Mouse (Mus musculus): ENCODE results near the gene St8sia4.

DNA sequence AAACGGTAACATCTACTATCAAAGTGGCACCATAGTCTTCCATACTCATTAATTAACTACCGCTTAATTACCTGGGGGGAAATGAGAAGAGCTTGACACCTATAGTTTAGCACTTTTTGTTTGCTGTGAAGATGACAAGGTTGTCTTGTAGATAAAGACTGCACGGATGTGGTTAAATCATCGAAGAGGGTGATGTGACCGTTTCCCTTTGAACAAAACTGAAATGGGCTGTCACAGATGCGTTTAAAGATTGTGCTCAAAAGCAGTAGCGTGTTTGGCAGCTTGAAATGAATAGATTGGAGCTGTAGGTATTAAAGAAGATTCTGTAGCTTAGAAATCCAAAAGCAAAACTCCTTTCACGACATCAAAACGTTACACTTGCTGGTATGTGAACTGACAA, 11.8 kb downstream of the St8sia4 start:
- no peak for TF ChIP-seq HCFC1 (IDR thresholded peaks at IDR 0.05; ENCODE audit: low read depth, low read length)
- TF ChIP-seq CTCF (IDR thresholded peaks at IDR 0.05 in 2 of 3, conservative IDR thresholded peaks at IDR 0.05 in 1 of 3; ENCODE audit: control insufficient read depth in 1 of 3, insufficient read depth in 1 of 3, low read depth in 2 of 3, low read length in 3 of 3, poor library complexity in 1 of 3, severe bottlenecking in 1 of 3) = no peak
- TF ChIP-seq CHD2 (IDR thresholded peaks at IDR 0.05; ENCODE audit: low read length) = no peak
- TF ChIP-seq POLR2A (IDR thresholded peaks at IDR 0.05; ENCODE audit: control insufficient read depth in 1 of 2, insufficient read depth in 1 of 2, low read depth in 1 of 2, low read length in 2 of 2, poor library complexity in 1 of 2) = no peak
- TF ChIP-seq USF1 (IDR thresholded peaks at IDR 0.05; ENCODE audit: low read depth, low read length) = no peak
- TF ChIP-seq ETS1 (IDR thresholded peaks at IDR 0.05; ENCODE audit: low read depth, low read length) = no peak
- TF ChIP-seq TAL1 (IDR thresholded peaks at IDR 0.05; ENCODE audit: low read length) = no peak
- TF ChIP-seq ZKSCAN1 (IDR thresholded peaks at IDR 0.05; ENCODE audit: low read depth, low read length) = no peak
- TF ChIP-seq TBP (IDR thresholded peaks at IDR 0.05; ENCODE audit: low read depth, low read length) = no peak
- TF ChIP-seq NELFE (IDR thresholded peaks at IDR 0.05; ENCODE audit: low read depth, low read length) = no peak
- TF ChIP-seq POLR2AphosphoS5 (IDR thresholded peaks at IDR 0.05; ENCODE audit: borderline replicate concordance, low read depth, low read length) = no peak
- TF ChIP-seq GATA1 (IDR thresholded peaks at IDR 0.05; ENCODE audit: low read depth, low read length) = no peak
- no peak for TF ChIP-seq ZC3H11A (IDR thresholded peaks at IDR 0.05; ENCODE audit: low read depth, low read length)
- no peak for TF ChIP-seq EP300 (IDR thresholded peaks at IDR 0.05; ENCODE audit: low read depth in 1 of 2, low read length in 2 of 2)

Measured in MEL (cell line).